8 mouse cellular contexts compared by ENCODE assay signal in genomic region chr5:93092147-93092781, GRCm38 (mm10). TPM values are rescaled to one million over a fixed set of nuclear protein-coding genes. Genes with fewer than 3 reads are reported as not detected.
DNase-seq lines count a peak whose midpoint lies in the region; ATAC-seq lines count a peak whose summit lies in the region.

No protein-coding gene starts in this region.

- H3K4me3 ChIP-seq in intestine, embryonic 14.5 days (ENCODE audit: low read depth, low read length): peak overlapping the region; percentile 81
- H3K4me3 ChIP-seq in limb, embryonic 13.5 days: peak overlapping the region; percentile 82
- peak overlapping the region; percentile 83 for H3K4me3 ChIP-seq in midbrain, embryonic 15.5 days

- WGBS in intestine, embryonic 14.5 days: 5% methylated on average over 28 of the region's 28 CpGs
- 3% methylated on average over 28 of the region's 28 CpGs for WGBS in limb, embryonic 13.5 days
- 6% methylated on average over 28 of the region's 28 CpGs for WGBS in midbrain, embryonic 15.5 days

- no peaks in the 10 kb centered on the region for H3K36me3 ChIP-seq in intestine, embryonic 14.5 days (ENCODE audit: control insufficient read depth, insufficient read depth, low read length)
- no peaks in the 10 kb centered on the region for H3K36me3 ChIP-seq in limb, embryonic 13.5 days
- H3K36me3 ChIP-seq in midbrain, embryonic 15.5 days (replicated peaks): no peaks in the 10 kb centered on the region
- no peaks in the 10 kb centered on the region for H3K36me3 ChIP-seq in splenic B cell, adult 2 months (ENCODE audit: control insufficient read depth, insufficient read depth, low read length, poor library complexity, severe bottlenecking)

- H3K9ac ChIP-seq in intestine, embryonic 14.5 days (ENCODE audit: low read length): peak overlapping the region; percentile 89
- H3K9ac ChIP-seq in limb, embryonic 13.5 days: peak overlapping the region; percentile 92
- peak overlapping the region; percentile 78 for H3K9ac ChIP-seq in midbrain, embryonic 15.5 days

- no peaks in the 10 kb centered on the region for H3K9me3 ChIP-seq in intestine, embryonic 14.5 days (ENCODE audit: control insufficient read depth, low read length)
- no peaks in the 10 kb centered on the region for H3K9me3 ChIP-seq in limb, embryonic 13.5 days
- H3K9me3 ChIP-seq in midbrain, embryonic 15.5 days: no peaks in the 10 kb centered on the region

- intact Hi-C loops in gastrocnemius, postnatal 36 days (cut with DNase I): loop anchor here (5.0 kb wide), 2 partner anchors 40 to 175 kb away; partner anchors contain the start of gene Ccng2

- no peaks in the 10 kb centered on the region for H3K27me3 ChIP-seq in intestine, embryonic 14.5 days (replicated peaks; ENCODE audit: control insufficient read depth, insufficient read depth, low read length)
- H3K27me3 ChIP-seq in limb, embryonic 13.5 days: no peaks in the 10 kb centered on the region
- no peaks in the 10 kb centered on the region for H3K27me3 ChIP-seq in midbrain, embryonic 15.5 days (replicated peaks)
- H3K27me3 ChIP-seq in splenic B cell, adult 2 months (ENCODE audit: control insufficient read depth, insufficient read depth, low read length, poor library complexity, severe bottlenecking): no peaks in the 10 kb centered on the region

- ATAC-seq in intestine, embryonic 14.5 days (replicated peaks; ENCODE audit: low FRiP score, low TSS enrichment, low read depth): peak; percentile 44
- 0 out of 2 replicates have a peak, but pooled peaks have one; percentile 6 for ATAC-seq in limb, embryonic 13.5 days (ENCODE audit: low FRiP score, low read depth)
- peak; percentile 48 for ATAC-seq in midbrain, embryonic 15.5 days (replicated peaks)

- H3K27ac ChIP-seq in intestine, embryonic 14.5 days (ENCODE audit: low read depth): peak overlapping the region; percentile 91
- H3K27ac ChIP-seq in limb, embryonic 13.5 days: peak overlapping the region; percentile 94; the same call in 1 of the 2 replicates
- H3K27ac ChIP-seq in midbrain, embryonic 15.5 days: peak overlapping the region; percentile 95

- peak; percentile 50 for DNase-seq in gastrocnemius, adult 18-20 months (ENCODE audit: low spot score)
- no peak for DNase-seq in gastrocnemius, postnatal 36 days
- peak; percentile 33 to 44 for DNase-seq in cerebellum, postnatal 14 days
- DNase-seq in gastrocnemius, postnatal 10 days: peak; percentile 54
- DNase-seq in intestine, embryonic 14.5 days (ENCODE audit: low spot score): peak; percentile 76
- peak; percentile 89 for DNase-seq in splenic B cell, adult 2 months (ENCODE audit: low read depth, low spot score)

- H3K4me1 ChIP-seq in intestine, embryonic 14.5 days (replicated peaks; ENCODE audit: control insufficient read depth, insufficient read depth, low read length): peaks cover 35% of the 10 kb centered on the region
- H3K4me1 ChIP-seq in limb, embryonic 13.5 days: peaks cover 45% of the 10 kb centered on the region
- H3K4me1 ChIP-seq in midbrain, embryonic 15.5 days: peaks cover 31% of the 10 kb centered on the region

- peak overlapping the region; percentile 99 for H3K4me2 ChIP-seq in intestine, embryonic 14.5 days (ENCODE audit: low read length)
- H3K4me2 ChIP-seq in limb, embryonic 13.5 days (replicated peaks): peak overlapping the region; percentile 95
- peak overlapping the region; percentile 96 for H3K4me2 ChIP-seq in midbrain, embryonic 15.5 days

RNA-seq across cellular contexts. Expression of gene Sept11, which starts 1.0 kb away (rescaled TPM):
- 100 to 1,000 TPM in 1 of 2 experiments, 10 to 100 TPM in 1; 92.9 to 103 TPM for total RNA-seq in gastrocnemius, adult 18-20 months (2021)
- 10 to 100 TPM; 69.1 to 85.0 TPM for total RNA-seq in gastrocnemius, postnatal 36 days (2021)
- total RNA-seq in gastrocnemius, postnatal 10 days (2021): 100 to 1,000 TPM; 161 to 185 TPM
- 178 and 186 TPM in 2 replicates for polyA plus RNA-seq in intestine, embryonic 14.5 days (2014; fragmentation: Nextera tagmentation; extraction: Ambion mirVana)
- polyA plus RNA-seq in limb, embryonic 13.5 days (2015; fragmentation: Nextera tagmentation; extraction: Ambion mirVana): 212 and 226 TPM in 2 replicates
- polyA plus RNA-seq in midbrain, embryonic 15.5 days (2015; fragmentation: Nextera tagmentation; extraction: Ambion mirVana): 148 TPM in 2 replicates

RNA-seq across cellular contexts. Expression of gene Sowahb, which starts 47.4 kb away (rescaled TPM):
- under 1 TPM in 1 of 2 experiments, not detected in 1; 0.07 TPM for total RNA-seq in gastrocnemius, adult 18-20 months (2021)
- total RNA-seq in gastrocnemius, postnatal 36 days (2021): not detected
- total RNA-seq in gastrocnemius, postnatal 10 days (2021): under 1 TPM in 1 of 2 experiments, not detected in 1; 0.07 TPM
- polyA plus RNA-seq in intestine, embryonic 14.5 days (2014; fragmentation: Nextera tagmentation; extraction: Ambion mirVana): 3.3 and 3.9 TPM in 2 replicates
- 0.19 and 0.43 TPM in 2 replicates for polyA plus RNA-seq in limb, embryonic 13.5 days (2015; fragmentation: Nextera tagmentation; extraction: Ambion mirVana)
- 0.04 TPM in 2 replicates for polyA plus RNA-seq in midbrain, embryonic 15.5 days (2015; fragmentation: Nextera tagmentation; extraction: Ambion mirVana)

Comparison
In these comparisons a context has a peak if more than half of its experiments do, and no peak if none do; other contexts are left out.
1. DNase-seq: peak in gastrocnemius, adult 18-20 months (single experiment), cerebellum, postnatal 14 days (2 of 2), gastrocnemius, postnatal 10 days (single experiment), intestine, embryonic 14.5 days (single experiment) and splenic B cell, adult 2 months (single experiment); none in gastrocnemius, postnatal 36 days (0 of 2).
2. Peak in every context shown above with its lines, with median percentiles within 50 percentile points of each other: ATAC-seq, H3K27ac ChIP-seq, H3K4me2 ChIP-seq, H3K4me3 ChIP-seq and H3K9ac ChIP-seq.